Mouse (Mus musculus) testis, postnatal 14 days (tissue): ENCODE measurements around the gene Krt4.

Source experiments
- DNase-seq: peaks from one replicate; pipeline ENCODE4 v3.0.0; 2021; ENCODE audit warnings: low spot score

Krt4 gene

GRCm38 (mm10) chr15:101892820-101893219, 31.7 kb downstream of the Krt4 start, which contains the start of gene Krt76:
Gene Krt76, minus strand, starts transcription at chr15:101892920.
- DNase-seq: no peak

- DNase-seq: no peak
Measured at GRCm38 (mm10) chr15:101879776-101880175, 44.8 kb downstream of the Krt4 start.

GRCm38 (mm10) chr15:101878041-101878440, 46.5 kb downstream of the Krt4 start:
- no peak for DNase-seq

GRCm38 (mm10) chr15:101874383-101874782, 50.2 kb downstream of the Krt4 start:
- no peak for DNase-seq

DNA sequence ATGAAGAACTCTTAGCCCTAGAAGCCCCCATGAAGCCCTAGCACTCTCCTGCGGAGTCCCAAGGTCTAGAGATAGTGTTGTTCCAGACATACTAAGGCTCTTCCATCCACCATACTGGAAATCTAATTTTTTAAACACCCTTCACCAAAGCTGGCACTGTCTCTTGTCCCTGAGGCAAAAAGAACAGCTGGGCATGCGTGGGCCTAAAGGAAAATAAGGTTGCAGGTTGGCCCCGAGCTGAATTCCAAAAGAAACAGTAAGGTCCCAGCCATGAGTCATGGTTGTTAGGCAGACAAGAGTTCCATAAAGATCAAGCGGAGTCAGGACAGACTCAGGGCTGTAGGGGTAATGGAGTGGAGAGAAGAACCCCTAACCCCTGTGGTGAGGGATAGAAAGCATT, 51.3 kb downstream of the Krt4 start:
- DNase-seq: no peak

DNA sequence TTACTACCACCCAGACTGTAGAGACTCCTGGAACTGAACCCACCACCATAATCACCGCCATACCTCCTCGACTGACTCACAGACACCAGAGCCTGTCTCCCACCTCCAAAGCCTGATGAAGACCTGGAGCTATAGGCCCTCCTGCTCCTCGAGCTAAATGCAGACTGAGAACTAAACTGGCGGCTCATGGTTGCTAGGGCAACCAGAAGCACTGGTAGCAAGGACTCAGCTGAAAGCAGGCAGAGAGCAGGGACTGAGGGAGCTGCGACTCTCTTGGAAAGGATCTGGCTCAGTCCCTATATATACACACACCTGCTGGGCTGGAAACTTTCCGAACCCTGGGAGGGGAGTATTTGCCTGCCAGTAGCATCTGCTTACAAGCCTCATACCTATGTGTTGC, 55.1 kb downstream of the Krt4 start, which contains the start of gene Krt77:
TSS of gene Krt77 (minus strand) at position 275 of the 400 bp plus-strand sequence.
- DNase-seq: no peak
